Mouse (Mus musculus): ENCODE results near the gene Zkscan16. TPM values are rescaled to one million over a fixed set of nuclear protein-coding genes. Genes with fewer than 3 reads are reported as not detected.

The Zkscan16 gene
- polyA plus RNA-seq, 1 experiment from 2014 or later = 1.2 TPM

GRCm38 (mm10) chr4:58989303-58989898 is 46.0 kb downstream of the Zkscan16 start:
- Histone ChIP-seq H3K9ac (ENCODE audit: low read depth, low read length) (no peak overlapping the region), H3K4me3 (ENCODE audit: low read length) (no peak overlapping the region), H3K9me3 (ENCODE audit: control insufficient read depth, low read length) (no peaks in the 10 kb centered on the region), H3K27me3 (ENCODE audit: control insufficient read depth, insufficient read depth, low read length) (no peaks in the 10 kb centered on the region), H3K4me1 (ENCODE audit: control insufficient read depth, insufficient read depth, low read length) (0 out of 2 replicates have a peak, but pooled peaks cover 8% of the 10 kb centered on the region), H3K36me3 (ENCODE audit: control insufficient read depth, insufficient read depth, low read length) (no peaks in the 10 kb centered on the region), H3K27ac (ENCODE audit: low read depth, low read length) (no peak overlapping the region), H3K4me2 (replicated peaks; ENCODE audit: low read depth, low read length) (no peak overlapping the region)
- 76% methylated on average over 7 of the region's 7 CpGs for WGBS
- ATAC-seq (ENCODE audit: low FRiP score, low TSS enrichment) = no peak

GRCm38 (mm10) chr4:58990609-58991434 is 47.4 kb downstream of the Zkscan16 start:
- H3K4me1 ChIP-seq (ENCODE audit: control insufficient read depth, insufficient read depth, low read length) = peaks cover 11% of the 10 kb centered on the region; the same call in 1 of the 2 replicates
- no peak for ATAC-seq (ENCODE audit: low FRiP score, low TSS enrichment)
- no peak overlapping the region for H3K9ac ChIP-seq (ENCODE audit: low read depth, low read length)
- H3K27ac ChIP-seq (ENCODE audit: low read depth, low read length) = no peak overlapping the region
- no peak overlapping the region for H3K4me2 ChIP-seq (replicated peaks; ENCODE audit: low read depth, low read length)
- no peaks in the 10 kb centered on the region for H3K36me3 ChIP-seq (ENCODE audit: control insufficient read depth, insufficient read depth, low read length)
- WGBS = 89% methylated on average over 17 of the region's 17 CpGs
- H3K27me3 ChIP-seq (ENCODE audit: control insufficient read depth, insufficient read depth, low read length) = no peaks in the 10 kb centered on the region
- H3K9me3 ChIP-seq (ENCODE audit: control insufficient read depth, low read length) = no peaks in the 10 kb centered on the region
- no peak overlapping the region for H3K4me3 ChIP-seq (ENCODE audit: low read length)

- no peak overlapping the region for H3K27ac ChIP-seq (ENCODE audit: low read depth, low read length)
- no peak for ATAC-seq (ENCODE audit: low FRiP score, low TSS enrichment)
- WGBS = 78% methylated on average over 5 of the region's 5 CpGs
- H3K9ac ChIP-seq (ENCODE audit: low read depth, low read length) = no peak overlapping the region
- H3K4me3 ChIP-seq (ENCODE audit: low read length) = no peak overlapping the region
- no peaks in the 10 kb centered on the region for H3K27me3 ChIP-seq (ENCODE audit: control insufficient read depth, insufficient read depth, low read length)
- no peaks in the 10 kb centered on the region for H3K9me3 ChIP-seq (ENCODE audit: control insufficient read depth, low read length)
- no peak overlapping the region for H3K4me2 ChIP-seq (replicated peaks; ENCODE audit: low read depth, low read length)
- no peaks in the 10 kb centered on the region for H3K36me3 ChIP-seq (ENCODE audit: control insufficient read depth, insufficient read depth, low read length)
- H3K4me1 ChIP-seq (ENCODE audit: control insufficient read depth, insufficient read depth, low read length) = peaks cover 8% of the 10 kb centered on the region; the same call in 1 of the 2 replicates
Observed at GRCm38 (mm10) chr4:58992195-58992594, 48.8 kb downstream of the Zkscan16 start.

- ATAC-seq (ENCODE audit: low FRiP score, low TSS enrichment) = no peak
- Histone ChIP-seq H3K27me3 (ENCODE audit: control insufficient read depth, insufficient read depth, low read length) (no peaks in the 10 kb centered on the region), H3K4me1 (ENCODE audit: control insufficient read depth, insufficient read depth, low read length) (peaks cover 3% of the 10 kb centered on the region; the same call in 1 of the 2 replicates), H3K9ac (ENCODE audit: low read depth, low read length) (no peak within 1 kb of the TSS), H3K36me3 (ENCODE audit: control insufficient read depth, insufficient read depth, low read length) (no peaks in the 10 kb centered on the region), H3K4me3 (ENCODE audit: low read length) (no peak within 1 kb of the TSS), H3K9me3 (ENCODE audit: control insufficient read depth, low read length) (no peaks in the 10 kb centered on the region), H3K27ac (ENCODE audit: low read depth, low read length) (0 out of 2 replicates have a peak within 1 kb of the TSS, but pooled peaks have one; percentile 6), H3K4me2 (replicated peaks; ENCODE audit: low read depth, low read length) (no peak within 1 kb of the TSS)
- WGBS = 67% methylated on average over 4 of the region's 4 CpGs
Observed at GRCm38 (mm10) chr4:58994762-58995161, 51.3 kb downstream of the Zkscan16 start, which contains the start of gene Dnajc25. TSS of gene Dnajc25 (plus strand) at chr4:58995062.

- Histone ChIP-seq H3K36me3 (ENCODE audit: control insufficient read depth, insufficient read depth, low read length) (no peaks in the 10 kb centered on the region), H3K4me3 (ENCODE audit: low read length) (no peak overlapping the region), H3K9ac (ENCODE audit: low read depth, low read length) (no peak overlapping the region), H3K9me3 (ENCODE audit: control insufficient read depth, low read length) (no peaks in the 10 kb centered on the region), H3K4me2 (replicated peaks; ENCODE audit: low read depth, low read length) (no peak overlapping the region), H3K27me3 (ENCODE audit: control insufficient read depth, insufficient read depth, low read length) (no peaks in the 10 kb centered on the region), H3K27ac (ENCODE audit: low read depth, low read length) (0 out of 2 replicates have a peak overlapping the region, but pooled peaks have one; percentile 6), H3K4me1 (ENCODE audit: control insufficient read depth, insufficient read depth, low read length) (peaks cover 3% of the 10 kb centered on the region; the same call in 1 of the 2 replicates)
- WGBS = 25% methylated on average over 8 of the region's 8 CpGs
- peak; percentile 79 for ATAC-seq (ENCODE audit: low FRiP score, low TSS enrichment)
Observed at GRCm38 (mm10) chr4:58995251-58995693, 51.8 kb downstream of the Zkscan16 start.

- no peak overlapping the region for H3K9ac ChIP-seq (ENCODE audit: low read depth, low read length)
- peaks cover 3% of the 10 kb centered on the region; the same call in 1 of the 2 replicates for H3K4me1 ChIP-seq (ENCODE audit: control insufficient read depth, insufficient read depth, low read length)
- H3K4me3 ChIP-seq (ENCODE audit: low read length) = no peak overlapping the region
- no peaks in the 10 kb centered on the region for H3K27me3 ChIP-seq (ENCODE audit: control insufficient read depth, insufficient read depth, low read length)
- H3K9me3 ChIP-seq (ENCODE audit: control insufficient read depth, low read length) = no peaks in the 10 kb centered on the region
- no peak overlapping the region for H3K27ac ChIP-seq (ENCODE audit: low read depth, low read length)
- WGBS = 57% methylated on average over 5 of the region's 5 CpGs
- no peak for ATAC-seq (ENCODE audit: low FRiP score, low TSS enrichment)
- no peak overlapping the region for H3K4me2 ChIP-seq (replicated peaks; ENCODE audit: low read depth, low read length)
- H3K36me3 ChIP-seq (ENCODE audit: control insufficient read depth, insufficient read depth, low read length) = no peaks in the 10 kb centered on the region
Observed at GRCm38 (mm10) chr4:58997081-58997480, 53.7 kb downstream of the Zkscan16 start.

DNA sequence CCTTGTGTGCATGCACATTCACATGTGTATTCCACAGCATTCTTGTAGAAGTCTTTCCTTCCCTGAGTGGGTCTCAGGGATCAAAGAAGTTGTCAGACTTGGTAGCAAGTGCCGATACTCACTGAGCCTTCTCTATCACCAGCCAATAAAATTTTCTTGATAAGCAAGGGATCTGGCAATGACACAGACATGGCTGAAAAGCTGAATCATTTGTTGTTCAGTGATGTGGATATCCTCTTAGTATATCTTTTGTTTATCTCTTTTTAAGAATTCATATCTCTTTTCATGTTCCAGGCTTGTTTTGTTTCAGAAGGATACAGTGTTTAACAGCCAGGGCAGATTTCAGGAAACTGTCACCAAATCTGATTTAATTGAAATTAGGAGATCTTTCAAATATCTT is 55.3 kb downstream of the Zkscan16 start:
- Histone ChIP-seq H3K27ac (ENCODE audit: low read depth, low read length) (no peak overlapping the region), H3K4me2 (replicated peaks; ENCODE audit: low read depth, low read length) (no peak overlapping the region), H3K9me3 (ENCODE audit: control insufficient read depth, low read length) (no peaks in the 10 kb centered on the region), H3K9ac (ENCODE audit: low read depth, low read length) (no peak overlapping the region), H3K4me3 (ENCODE audit: low read length) (no peak overlapping the region), H3K36me3 (ENCODE audit: control insufficient read depth, insufficient read depth, low read length) (no peaks in the 10 kb centered on the region), H3K4me1 (ENCODE audit: control insufficient read depth, insufficient read depth, low read length) (peaks cover 3% of the 10 kb centered on the region; the same call in 1 of the 2 replicates), H3K27me3 (ENCODE audit: control insufficient read depth, insufficient read depth, low read length) (no peaks in the 10 kb centered on the region)
- WGBS = 83% methylated on average over 1 of the region's 1 CpGs
- ATAC-seq (ENCODE audit: low FRiP score, low TSS enrichment) = no peak

DNA sequence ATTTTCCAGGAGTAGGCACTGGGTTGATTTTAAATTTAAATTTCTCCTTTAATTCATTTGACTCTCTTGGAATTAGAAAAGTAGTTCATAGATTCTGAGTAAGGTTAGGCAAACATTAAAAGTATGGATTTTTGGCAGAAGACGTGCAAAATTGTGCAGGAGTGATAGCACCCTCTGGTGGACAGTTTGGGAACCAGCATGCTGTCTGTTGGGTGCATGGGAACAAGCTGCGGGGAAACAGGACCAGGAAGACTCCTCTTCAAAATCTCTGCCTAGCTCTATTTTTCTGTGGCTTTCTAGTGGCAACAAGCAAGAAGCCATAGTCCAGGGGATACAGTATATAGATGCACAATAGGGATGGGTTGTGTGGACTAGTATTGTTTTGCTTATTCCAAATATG is 56.3 kb downstream of the Zkscan16 start:
- no peaks in the 10 kb centered on the region for H3K36me3 ChIP-seq (ENCODE audit: control insufficient read depth, insufficient read depth, low read length)

DNA sequence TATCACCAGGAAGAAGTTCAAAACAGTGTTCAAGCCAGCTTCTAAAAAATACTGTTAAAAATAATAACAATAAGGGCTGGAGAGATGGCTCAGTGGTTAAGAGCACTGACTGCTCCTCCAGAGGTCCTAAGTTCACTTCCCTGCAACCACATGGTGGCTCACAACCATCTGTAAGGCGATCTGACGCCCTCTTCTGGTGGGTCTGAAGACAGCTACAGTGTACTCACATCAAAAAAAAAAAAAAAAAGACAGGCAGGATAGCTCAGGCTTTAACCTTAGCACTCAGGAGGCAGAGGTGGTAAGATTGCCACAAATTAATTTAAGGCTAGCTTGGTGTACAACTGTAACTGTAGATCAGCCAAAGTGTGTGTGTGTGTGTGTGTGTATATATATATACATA is 57.2 kb downstream of the Zkscan16 start:
- Histone ChIP-seq H3K9me3 (ENCODE audit: control insufficient read depth, low read length) (no peaks in the 10 kb centered on the region), H3K4me3 (ENCODE audit: low read length) (no peak overlapping the region), H3K36me3 (ENCODE audit: control insufficient read depth, insufficient read depth, low read length) (no peaks in the 10 kb centered on the region), H3K4me1 (ENCODE audit: control insufficient read depth, insufficient read depth, low read length) (peaks cover 5% of the 10 kb centered on the region; the same call in 1 of the 2 replicates), H3K27me3 (ENCODE audit: control insufficient read depth, insufficient read depth, low read length) (no peaks in the 10 kb centered on the region), H3K27ac (ENCODE audit: low read depth, low read length) (no peak overlapping the region), H3K9ac (ENCODE audit: low read depth, low read length) (no peak overlapping the region), H3K4me2 (replicated peaks; ENCODE audit: low read depth, low read length) (no peak overlapping the region)
- no peak for ATAC-seq (ENCODE audit: low FRiP score, low TSS enrichment)
- 4% methylated on average over 2 of the region's 2 CpGs for WGBS

More for the DNA sequence above, 56.3 kb downstream of the Zkscan16 start:
- H3K4me1 ChIP-seq (ENCODE audit: control insufficient read depth, insufficient read depth, low read length) = peaks cover 7% of the 10 kb centered on the region
- 9% methylated on average over 2 of the region's 2 CpGs for WGBS
- H3K4me2 ChIP-seq (replicated peaks; ENCODE audit: low read depth, low read length) = no peak overlapping the region
- no peaks in the 10 kb centered on the region for H3K27me3 ChIP-seq (ENCODE audit: control insufficient read depth, insufficient read depth, low read length)
- ATAC-seq (ENCODE audit: low FRiP score, low TSS enrichment) = no peak
- H3K4me3 ChIP-seq (ENCODE audit: low read length) = no peak overlapping the region
- H3K9me3 ChIP-seq (ENCODE audit: control insufficient read depth, low read length) = no peaks in the 10 kb centered on the region
- H3K9ac ChIP-seq (ENCODE audit: low read depth, low read length) = no peak overlapping the region
- no peak overlapping the region for H3K27ac ChIP-seq (ENCODE audit: low read depth, low read length)
